ENCODE assay signal across 23 mouse cellular contexts in genomic region chr11:6987105-6987504, GRCm38 (mm10).
"Had no signal": no experiment of that assay in that cellular context is flagged by ENCODE, and none has a peak within 500 bp of the region (broad histone marks: within the 10 kb centered on the region; RNA-seq: fewer than 3 reads in every experiment).

No protein-coding gene starts in this region.

- H3K9me3 ChIP-seq: heart, embryonic 10.5 days; heart, embryonic 12.5 days; hindbrain, embryonic 10.5 days; hindbrain, embryonic 12.5 days; intestine, embryonic 15.5 days; limb, embryonic 10.5 days; limb, embryonic 12.5 days had no signal

- H3K4me2 ChIP-seq: heart, embryonic 12.5 days; hindbrain, embryonic 12.5 days; hindbrain, embryonic 14.5 days; intestine, embryonic 15.5 days; limb, embryonic 12.5 days had no signal

- ATAC-seq: inflammation-experienced regulatory T-cells, adult 6 months; intestine, embryonic 15.5 days; intestine, postnatal 0 days had no signal

- DNase-seq: gastrocnemius, adult 2 months; gastrocnemius, postnatal 10 days; gastrocnemius, postnatal 25 days; heart, adult 18-20 months; heart, postnatal 10 days; heart, postnatal 4 days; kidney, adult 18-20 months; kidney, adult 8-10 months; kidney, postnatal 10 days; kidney, postnatal 25 days; kidney, postnatal 4 days had no signal

- H3K9ac ChIP-seq: heart, embryonic 12.5 days; hindbrain, embryonic 12.5 days; hindbrain, embryonic 14.5 days; intestine, embryonic 15.5 days; limb, embryonic 12.5 days had no signal

- H3K4me1 ChIP-seq: heart, embryonic 12.5 days; hindbrain, embryonic 10.5 days; hindbrain, embryonic 12.5 days; intestine, embryonic 15.5 days; limb, embryonic 12.5 days had no signal

- H3K27me3 ChIP-seq: heart, embryonic 12.5 days; hindbrain, embryonic 12.5 days; intestine, embryonic 15.5 days; limb, embryonic 12.5 days had no signal

- H3K4me3 ChIP-seq: gastrocnemius, adult 2 months; heart, embryonic 10.5 days; heart, embryonic 12.5 days; hindbrain, embryonic 10.5 days; hindbrain, embryonic 12.5 days; intestine, embryonic 15.5 days; layer of hippocampus, adult 2 months; left cerebral cortex, adult 2 months; limb, embryonic 10.5 days; limb, embryonic 12.5 days had no signal

- H3K36me3 ChIP-seq: heart, embryonic 10.5 days; heart, embryonic 12.5 days; hindbrain, embryonic 10.5 days; hindbrain, embryonic 12.5 days; intestine, embryonic 15.5 days; limb, embryonic 10.5 days; limb, embryonic 12.5 days had no signal

- H3K27ac ChIP-seq: gastrocnemius, adult 2 months; heart, embryonic 10.5 days; hindbrain, embryonic 10.5 days; hindbrain, embryonic 12.5 days; hindbrain, embryonic 14.5 days; intestine, embryonic 15.5 days; layer of hippocampus, adult 2 months; left cerebral cortex, adult 2 months; limb, embryonic 10.5 days; limb, embryonic 12.5 days had no signal
